Mouse (Mus musculus) bone marrow macrophage, adult 2 months (primary cell): ENCODE results near the gene Gm20683.

Source experiments
- CTCF ChIP-seq: IDR thresholded peaks from 2 replicates; pipeline ENCODE4 v1.5.1; 2012; ENCODE audit warnings: low read depth, mild to moderate bottlenecking, low read length, moderate library complexity
- POLR2A ChIP-seq: IDR thresholded peaks from 2 replicates; pipeline ENCODE4 v1.6.1; 2012; ENCODE audit warnings: mild to moderate bottlenecking, low read depth, low read length, borderline replicate concordance

DNA sequence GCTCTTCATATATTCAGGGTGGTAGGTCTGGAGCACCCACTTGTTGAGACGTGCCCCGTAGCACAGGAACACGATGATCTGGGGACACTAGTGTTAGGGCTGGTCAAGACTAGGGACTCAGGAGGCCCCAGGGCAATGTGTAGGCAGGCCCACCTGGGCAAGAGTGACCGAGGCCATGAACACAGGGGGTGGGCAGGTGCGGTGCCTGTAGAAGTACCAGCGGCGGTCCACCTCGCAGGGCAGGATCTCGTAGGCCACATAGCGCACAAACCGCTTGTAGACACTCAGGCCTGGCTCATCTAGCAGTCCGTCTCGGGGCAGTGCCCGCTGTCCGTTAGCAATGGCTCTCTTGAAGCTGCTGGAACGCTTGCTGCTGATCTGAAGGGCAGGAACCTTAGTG, 5.7 kb downstream of the Gm20683 start:
- TF ChIP-seq CTCF (no peak), POLR2A (no peak)
